Mouse (Mus musculus) G1E (cell line): ENCODE data around the gene Asic2.

Experiments
- CTCF ChIP-seq: IDR thresholded peaks from 2 replicates; pipeline ENCODE4 v1.5.1; 2012; ENCODE audit warnings: low read depth, low read length, inconsistent platforms, mixed read lengths
- GATA1 ChIP-seq: IDR thresholded peaks from 2 replicates; pipeline ENCODE4 v1.6.1; 2012; ENCODE audit warnings: borderline replicate concordance, low read length, inconsistent platforms, mixed read lengths
- POLR2AphosphoS5 ChIP-seq: IDR thresholded peaks from 2 replicates; pipeline ENCODE4 v1.6.1; 2012; ENCODE audit warnings: low read depth, low read length, inconsistent platforms; ENCODE audit not compliant: insufficient replicate concordance
- TAL1 ChIP-seq: conservative IDR thresholded peaks from 2 replicates; pipeline ENCODE4 v1.6.1; 2012; ENCODE audit warnings: low read depth, low read length, inconsistent platforms, mixed read lengths

DNA sequence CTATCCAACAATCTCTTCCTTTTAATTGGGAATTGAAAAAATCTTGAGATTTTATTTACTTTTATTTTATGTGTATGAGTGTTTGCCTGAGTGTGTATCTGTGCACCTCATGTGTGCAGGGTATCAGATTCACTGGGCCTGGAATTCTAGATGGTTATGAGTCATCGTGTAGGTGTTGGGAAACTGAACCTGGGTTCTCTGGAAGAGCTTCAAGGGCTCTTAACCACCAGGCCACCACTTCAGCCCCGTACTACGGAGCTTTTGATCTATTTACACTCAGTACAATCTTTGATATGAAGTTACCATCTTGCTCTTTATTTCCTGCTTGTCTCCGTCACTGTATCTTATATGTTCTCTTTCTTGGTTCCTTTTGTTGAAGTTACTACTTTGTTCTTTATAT is 1067.7 kb downstream of the Asic2 start:
- no peak for TF ChIP-seq CTCF
- TF ChIP-seq GATA1: no peak
- no peak for TF ChIP-seq TAL1
- no peak for TF ChIP-seq POLR2AphosphoS5
